Mouse (Mus musculus) kidney, postnatal 25 days (tissue): ENCODE measurements around the gene Rhobtb1.

Source experiments
- DNase-seq, 2 experiments: peaks; one replicate each; pipeline ENCODE4 v3.0.0; 2021; ENCODE audit warnings: mixed read lengths in 2 of 2

The Rhobtb1 gene

GRCm38 (mm10) chr10:69211976-69212375 lies 60.7 kb downstream of the Rhobtb1 start:
- DNase-seq: peak; percentile 44 to 72

GRCm38 (mm10) chr10:69212542-69213440 lies 61.6 kb downstream of the Rhobtb1 start, which contains the start of gene A930033H14Rik:
Gene A930033H14Rik (minus strand): TSS chr10:69213098.
- DNase-seq: peak; percentile 82 to 93

- DNase-seq: peak; percentile 24 to 67
Observed at GRCm38 (mm10) chr10:69213451-69213877, 62.2 kb downstream of the Rhobtb1 start.

GRCm38 (mm10) chr10:69213986-69214385 lies 62.8 kb downstream of the Rhobtb1 start:
- DNase-seq: peak in 1 of 2 experiments; percentile 48

GRCm38 (mm10) chr10:69217127-69217690 lies 66.0 kb downstream of the Rhobtb1 start:
- DNase-seq: peak in 1 of 2 experiments; percentile 35

GRCm38 (mm10) chr10:69218458-69219288 lies 67.4 kb downstream of the Rhobtb1 start:
- peak; percentile 79 to 91 for DNase-seq

GRCm38 (mm10) chr10:69219289-69219626 lies 68.0 kb downstream of the Rhobtb1 start:
- no peak for DNase-seq

GRCm38 (mm10) chr10:69220296-69220695 lies 69.1 kb downstream of the Rhobtb1 start:
- peak; percentile 68 to 91 for DNase-seq

GRCm38 (mm10) chr10:69221148-69221547 lies 69.9 kb downstream of the Rhobtb1 start:
- no peak for DNase-seq

GRCm38 (mm10) chr10:69221955-69222354 lies 70.7 kb downstream of the Rhobtb1 start:
- DNase-seq: no peak

GRCm38 (mm10) chr10:69223232-69223631 lies 72.0 kb downstream of the Rhobtb1 start:
- DNase-seq: no peak

GRCm38 (mm10) chr10:69224276-69224675 lies 73.0 kb downstream of the Rhobtb1 start:
- DNase-seq: no peak

- DNase-seq: no peak
Observed at GRCm38 (mm10) chr10:69225471-69225870, 74.2 kb downstream of the Rhobtb1 start.

- DNase-seq: no peak
Observed at GRCm38 (mm10) chr10:69225951-69226350, 74.7 kb downstream of the Rhobtb1 start.

- DNase-seq: no peak
Observed at GRCm38 (mm10) chr10:69237185-69237584, 86.0 kb downstream of the Rhobtb1 start.

- DNase-seq: no peak
Observed at GRCm38 (mm10) chr10:69237781-69238180, 86.5 kb downstream of the Rhobtb1 start.

GRCm38 (mm10) chr10:69238311-69238710 lies 87.1 kb downstream of the Rhobtb1 start:
- no peak for DNase-seq

GRCm38 (mm10) chr10:69240530-69240929 lies 89.3 kb downstream of the Rhobtb1 start:
- peak in 1 of 2 experiments; percentile 60 for DNase-seq

GRCm38 (mm10) chr10:69245151-69245550 lies 93.9 kb downstream of the Rhobtb1 start:
- no peak for DNase-seq

- peak; percentile 53 to 63 for DNase-seq
Observed at GRCm38 (mm10) chr10:69245906-69246668, 94.9 kb downstream of the Rhobtb1 start.

GRCm38 (mm10) chr10:69246762-69247161 lies 95.5 kb downstream of the Rhobtb1 start:
- peak in 1 of 2 experiments; percentile 51 for DNase-seq
